Mouse (Mus musculus): ENCODE data around the gene Pip5k1b.
A peak's percentile ranks its signal among the peaks of the same experiment; 100 is the strongest.

Pip5k1b gene

DNA sequence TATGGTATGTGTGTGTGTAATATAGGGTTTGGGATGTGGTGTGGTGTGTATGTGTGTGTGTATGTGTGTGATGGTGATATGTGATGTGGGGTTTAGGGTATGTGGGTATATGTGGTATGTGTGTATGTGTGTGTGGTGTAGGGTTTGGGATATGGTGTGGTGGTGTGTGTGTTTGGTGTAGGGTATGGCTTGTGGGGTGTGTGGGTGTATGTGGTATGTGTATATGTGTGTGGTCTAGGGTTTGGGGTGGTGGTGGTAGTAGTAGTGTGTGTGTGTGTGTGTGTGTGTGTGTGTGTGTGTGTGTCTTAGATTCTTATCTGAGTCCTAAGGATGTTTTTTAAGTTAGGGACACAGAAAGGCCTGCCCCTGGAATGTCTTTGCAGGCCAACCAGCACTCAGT is 37.3 kb downstream of the Pip5k1b start:
- DNase-seq (ENCODE audit: low spot score in 2 of 2) = no peak

DNA sequence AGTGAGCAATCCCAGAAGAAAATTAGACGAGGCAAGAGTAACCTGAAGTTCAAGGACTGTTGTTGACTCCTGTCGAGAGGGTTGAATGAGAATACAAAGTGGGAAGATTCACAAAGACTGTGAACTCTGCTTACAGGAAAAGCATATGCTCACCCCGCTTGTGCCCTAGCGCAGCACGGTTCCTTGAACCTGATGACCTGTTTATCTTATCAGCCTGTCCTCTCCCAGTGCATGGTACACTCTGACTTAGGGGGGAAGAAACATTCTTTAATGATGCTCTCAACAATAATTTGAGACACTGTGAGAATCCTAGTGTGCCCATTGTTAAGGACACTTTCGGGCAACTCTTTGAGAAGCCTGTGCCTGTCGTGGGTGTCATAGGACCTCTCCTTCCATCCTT is 38.6 kb downstream of the Pip5k1b start:
- DNase-seq (ENCODE audit: low spot score in 2 of 2) = no peak

DNA sequence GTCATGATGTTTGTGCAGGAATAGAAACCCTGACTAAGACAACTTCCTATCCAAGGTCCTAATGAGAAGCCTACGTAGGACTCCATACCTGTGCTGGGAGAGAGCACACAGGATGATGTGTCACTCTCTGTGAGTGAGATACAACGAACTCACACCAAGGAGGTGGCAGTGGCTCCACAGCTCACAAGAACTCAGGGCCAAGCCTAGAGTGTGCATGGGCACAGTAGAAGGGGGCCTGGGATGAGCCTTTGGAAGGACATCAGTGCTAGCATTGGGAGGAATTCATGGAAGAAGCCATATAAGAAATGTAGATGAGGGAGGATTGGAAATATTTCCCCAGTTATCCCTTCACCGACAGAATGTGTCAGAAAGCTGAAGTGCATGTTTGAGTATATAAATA is 39.7 kb downstream of the Pip5k1b start:
- no peak for DNase-seq (ENCODE audit: low spot score in 2 of 2)

DNA sequence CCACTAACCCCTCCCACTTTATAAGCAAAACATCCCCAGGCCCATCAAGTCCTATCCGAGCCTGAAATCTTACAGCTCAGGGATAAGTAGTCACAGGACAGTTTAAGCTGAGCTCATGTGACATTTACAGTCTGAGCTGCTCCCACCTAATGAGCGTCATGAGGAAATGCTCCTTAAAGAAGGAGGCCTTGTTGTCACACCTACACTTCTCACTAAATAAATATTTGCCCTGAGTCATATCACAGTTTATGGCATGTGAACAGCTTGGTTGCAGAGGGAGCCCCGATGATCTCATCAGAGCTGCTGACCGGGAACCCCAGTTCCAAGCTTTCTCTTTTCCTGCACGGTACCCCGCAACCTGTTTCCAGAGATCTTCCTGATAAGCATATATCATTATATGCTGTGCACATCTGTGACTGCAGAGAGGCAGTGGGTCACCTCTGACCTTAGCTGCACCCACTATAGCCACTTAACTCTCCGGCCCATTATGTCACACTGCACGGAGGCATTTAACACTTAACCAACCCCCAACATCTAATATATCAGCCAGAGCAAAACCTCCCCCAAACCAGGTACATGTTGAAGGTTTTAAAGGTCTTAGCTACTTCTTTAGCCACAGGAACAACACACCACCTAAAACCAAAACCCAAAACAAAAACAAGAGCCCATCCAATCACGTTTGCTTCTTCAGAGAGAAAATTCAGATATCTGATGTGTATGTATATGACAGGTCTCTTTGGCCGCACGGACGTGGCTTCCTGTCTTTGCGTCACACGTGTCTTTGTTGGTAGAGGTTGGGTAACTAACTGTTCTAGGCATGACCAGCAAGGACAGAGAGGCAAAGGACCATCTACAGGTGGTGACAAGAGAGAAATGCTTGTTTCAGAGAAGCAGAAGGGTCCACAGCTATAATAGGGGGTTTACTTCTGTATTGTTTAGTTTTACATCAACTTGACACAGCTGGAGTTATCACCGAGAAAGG is 40.7 kb downstream of the Pip5k1b start:
- DNase-seq (ENCODE audit: low spot score in 2 of 2) = no peak

DNA sequence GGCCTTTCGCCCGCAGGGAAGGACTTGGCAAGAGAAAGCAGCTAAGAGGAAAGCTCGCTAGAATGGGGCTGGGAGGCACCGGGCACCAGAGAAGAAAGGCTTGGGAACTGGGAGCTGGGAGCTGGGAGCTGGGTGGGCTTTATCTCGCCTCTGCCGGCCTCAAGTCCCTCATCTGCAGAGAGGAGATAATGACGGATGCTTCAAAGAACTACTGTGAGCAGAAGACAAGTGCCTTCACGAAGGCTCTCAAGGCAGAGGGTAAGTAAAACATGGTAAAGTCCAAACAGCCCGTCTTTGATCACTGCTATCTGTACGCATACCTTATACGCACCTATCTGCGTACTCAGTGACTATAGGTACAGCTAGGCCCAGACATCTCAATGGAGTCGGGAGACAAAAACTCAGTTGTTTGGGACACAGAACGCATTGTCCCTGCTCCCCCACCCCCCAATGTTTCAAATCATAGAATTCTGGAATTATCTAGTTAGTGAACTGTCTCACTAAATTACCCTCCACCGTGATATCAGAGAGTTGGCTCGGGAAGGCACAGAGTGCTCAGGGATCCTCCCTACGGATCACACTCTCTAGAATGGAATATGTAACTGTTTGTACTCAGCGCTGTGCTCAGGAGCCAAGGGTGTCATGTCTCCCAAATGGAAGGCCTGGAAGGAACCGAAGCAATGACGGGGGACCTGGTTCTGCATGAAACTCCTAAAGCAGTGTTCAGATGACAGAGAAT is 42.4 kb downstream of the Pip5k1b start:
- DNase-seq (ENCODE audit: low spot score in 2 of 2) = no peak

DNA sequence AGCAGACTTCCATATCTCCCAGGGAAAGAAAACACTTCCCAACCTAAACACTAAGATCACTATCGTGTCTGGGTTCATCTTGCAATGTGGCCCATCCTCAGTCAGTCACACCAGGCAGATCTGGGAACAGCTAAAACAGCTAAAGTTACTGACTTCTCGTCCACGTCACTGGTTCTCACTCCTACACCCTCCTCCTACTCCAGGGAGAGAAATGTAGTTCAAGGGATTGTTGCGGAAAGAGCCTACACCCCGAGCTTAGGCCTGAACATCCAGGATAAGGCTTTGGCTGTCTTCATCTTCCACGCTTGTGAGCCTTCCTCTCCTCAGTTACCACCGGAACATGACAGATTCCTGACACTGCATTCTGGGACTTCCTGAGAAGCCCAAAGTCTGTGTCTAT is 43.7 kb downstream of the Pip5k1b start:
- no peak for DNase-seq (ENCODE audit: low spot score in 2 of 2)

DNA sequence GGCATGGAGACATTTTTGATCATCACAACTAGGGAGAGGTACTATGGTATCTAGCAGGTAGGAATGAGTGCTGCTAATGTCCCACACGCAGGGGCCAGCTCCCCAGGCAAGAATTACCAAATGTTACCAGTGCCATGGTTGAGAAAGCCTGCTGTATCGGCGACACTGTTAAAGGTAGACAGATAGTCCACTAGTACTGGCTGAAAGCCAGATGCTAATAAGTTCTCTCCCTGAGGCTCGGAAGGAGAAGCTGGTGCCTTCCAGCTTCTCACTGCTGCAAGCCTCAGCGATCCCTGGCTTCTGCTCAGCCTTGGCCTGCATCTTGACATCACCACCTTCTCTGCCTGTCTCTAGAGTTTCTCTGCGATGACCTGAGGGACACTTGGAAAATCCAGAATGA is 46.3 kb downstream of the Pip5k1b start:
- DNase-seq (ENCODE audit: low spot score in 2 of 2) = no peak

DNA sequence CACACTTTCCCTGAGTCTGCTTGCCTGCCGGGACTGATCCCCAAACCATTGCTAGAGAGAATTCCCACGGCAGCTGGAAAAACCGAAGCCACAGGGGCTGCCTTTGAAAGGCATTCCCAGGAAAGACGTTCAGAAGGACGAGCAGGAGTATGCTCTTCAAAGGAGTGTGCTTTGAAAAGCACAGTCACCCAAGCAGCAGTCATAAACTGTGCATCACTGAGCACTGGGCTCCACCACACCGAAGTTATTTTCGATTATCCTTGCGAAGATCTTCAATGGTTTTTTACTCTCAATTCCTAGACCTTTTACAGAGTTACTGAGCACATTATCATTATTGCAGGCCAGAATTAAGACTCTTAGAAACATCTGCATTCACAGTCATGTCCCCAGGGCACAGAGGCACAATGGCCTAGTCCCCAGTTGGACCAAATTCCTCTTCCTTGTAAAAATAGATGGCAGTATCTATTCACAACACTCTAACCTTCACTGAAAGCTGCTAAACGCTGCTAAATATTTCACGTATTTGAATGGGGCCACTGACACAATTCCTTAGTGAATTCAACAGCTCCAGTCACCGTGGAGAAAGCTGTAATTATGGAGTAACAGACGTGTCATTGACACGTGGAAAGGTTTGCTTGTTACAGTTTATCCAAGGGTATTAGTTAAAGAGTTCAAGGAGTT is 47.4 kb downstream of the Pip5k1b start:
- no peak for DNase-seq (ENCODE audit: low spot score in 2 of 2)

DNA sequence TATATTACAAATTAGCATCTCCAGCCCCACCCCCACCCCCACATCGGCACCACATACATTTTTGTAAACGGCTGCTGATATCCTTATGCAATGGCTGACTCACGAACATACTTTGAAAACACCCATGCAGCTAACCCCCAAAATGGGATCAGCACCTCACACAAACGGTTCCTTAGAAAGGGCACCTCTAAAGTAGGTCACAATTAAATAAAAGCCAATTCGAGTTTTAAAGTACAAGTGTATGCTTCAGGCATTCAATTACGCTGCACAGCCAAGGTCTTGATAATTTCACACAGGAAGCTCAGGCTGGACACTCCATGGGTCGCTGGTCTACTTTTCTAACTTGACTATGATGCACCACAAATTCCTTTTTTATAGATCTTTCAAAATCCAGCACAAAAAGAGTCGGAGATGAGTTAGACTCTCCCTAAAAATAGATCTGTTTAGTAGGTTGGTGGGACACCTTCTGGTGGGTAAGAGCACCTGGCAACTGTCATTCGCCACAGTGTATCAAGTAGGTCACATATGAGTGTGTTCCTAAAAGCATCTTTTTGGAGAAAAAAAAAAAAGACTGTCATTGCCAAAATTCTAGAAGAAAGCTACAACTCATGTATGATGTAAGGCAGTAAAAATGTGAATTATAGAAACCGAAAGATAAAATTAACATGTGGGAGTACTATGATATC is 52.8 kb downstream of the Pip5k1b start:
- no peak for DNase-seq (ENCODE audit: low spot score in 2 of 2)

DNA sequence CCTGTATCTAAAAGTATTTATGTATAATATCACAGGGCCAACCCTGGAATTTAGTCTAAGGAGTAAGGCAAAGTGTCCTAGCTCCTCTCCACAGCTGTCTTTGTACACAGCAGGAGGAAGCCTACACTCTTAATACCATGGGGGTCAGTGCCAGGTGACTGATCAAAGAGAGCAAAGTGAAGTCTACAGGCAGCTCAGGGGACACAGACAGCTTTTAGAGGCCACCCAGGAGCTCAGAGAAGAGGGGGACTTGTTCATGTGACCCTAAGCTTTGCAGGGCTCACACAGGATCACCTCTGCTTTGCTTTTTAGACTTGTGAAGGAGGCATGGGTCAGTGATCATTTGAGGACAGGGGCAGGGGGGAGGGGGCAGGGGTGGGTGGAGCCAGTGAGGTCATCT is 54.1 kb downstream of the Pip5k1b start:
- DNase-seq (ENCODE audit: low spot score in 2 of 2) = no peak

DNA sequence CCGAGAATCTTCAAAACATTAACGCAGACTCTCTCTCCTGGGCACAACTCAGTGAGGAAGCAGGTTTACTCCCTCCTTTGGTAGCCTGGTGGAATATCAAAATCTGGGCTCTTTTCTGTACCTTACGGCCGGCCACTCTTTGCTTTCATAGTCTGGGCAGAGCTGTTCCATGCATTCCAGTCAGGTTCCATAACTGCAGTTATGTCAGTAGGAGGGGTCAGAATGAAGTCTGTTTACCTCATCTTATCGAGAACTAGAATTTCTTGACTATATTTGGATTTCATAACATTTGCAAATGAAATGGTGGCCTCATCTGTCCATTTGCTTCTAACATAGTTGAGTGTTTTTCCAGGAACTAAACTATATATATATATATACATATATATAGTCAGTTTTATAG is 55.2 kb downstream of the Pip5k1b start:
- no peak for DNase-seq (ENCODE audit: low spot score in 2 of 2)

DNA sequence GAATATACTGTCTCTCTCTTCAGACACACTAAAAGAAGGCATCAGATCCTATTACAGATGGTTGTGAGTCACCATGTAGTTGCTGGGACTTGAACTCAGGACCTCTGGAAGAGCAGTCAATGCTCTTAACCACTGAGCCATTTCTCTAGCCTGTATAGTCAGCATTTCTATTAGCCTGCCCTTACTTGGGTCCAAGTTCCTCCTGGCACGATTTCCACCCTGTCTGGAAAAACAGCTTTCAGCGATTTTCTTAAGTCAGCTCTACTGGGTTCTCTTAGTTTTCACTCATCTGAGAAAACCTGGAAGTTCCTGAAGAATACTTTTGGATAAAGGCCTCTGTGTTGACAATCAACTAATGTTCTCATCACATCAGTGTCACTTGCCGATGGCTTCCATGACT is 56.4 kb downstream of the Pip5k1b start:
- DNase-seq (ENCODE audit: low spot score in 2 of 2) = no peak

DNA sequence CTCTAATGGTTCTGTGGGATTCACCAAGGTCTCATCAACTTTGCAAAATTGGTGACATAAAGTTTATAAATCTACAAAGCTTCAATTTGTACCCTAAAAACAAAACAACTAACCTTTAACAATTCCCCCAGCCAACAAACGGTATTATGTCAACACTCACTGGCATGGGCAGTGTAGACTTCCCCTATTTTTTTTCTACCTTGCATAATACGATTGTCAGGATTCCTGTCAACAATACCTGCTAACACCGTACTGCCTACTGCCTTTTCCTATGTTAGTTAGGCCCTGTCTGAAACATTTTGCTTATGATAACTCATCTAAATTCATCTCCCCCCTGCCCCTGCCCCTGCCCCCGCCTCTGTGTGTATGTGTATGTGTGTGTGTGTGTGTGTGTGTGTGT is 61.8 kb downstream of the Pip5k1b start:
- DNase-seq (ENCODE audit: low spot score in 2 of 2) = no peak

DNA sequence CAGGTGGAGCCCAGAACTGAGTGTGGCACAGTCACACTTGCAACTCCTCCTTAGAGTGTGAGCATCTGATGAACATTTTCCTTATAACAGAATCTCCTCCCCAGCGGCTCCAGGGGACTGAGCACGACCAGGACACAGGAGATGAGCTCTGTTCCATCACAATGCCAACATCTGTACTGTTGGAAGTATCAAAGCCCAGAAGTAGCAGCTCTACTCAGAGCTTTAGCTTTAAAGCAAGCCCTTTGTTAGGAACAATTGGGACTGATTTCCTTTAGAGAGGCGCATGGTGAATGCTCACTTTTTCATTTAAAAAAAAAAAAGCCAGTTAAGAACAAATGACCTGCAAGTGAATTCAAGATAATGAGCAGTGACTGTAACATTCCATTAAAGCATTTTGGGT is 63.8 kb downstream of the Pip5k1b start:
- DNase-seq (ENCODE audit: low spot score in 2 of 2) = no peak

DNA sequence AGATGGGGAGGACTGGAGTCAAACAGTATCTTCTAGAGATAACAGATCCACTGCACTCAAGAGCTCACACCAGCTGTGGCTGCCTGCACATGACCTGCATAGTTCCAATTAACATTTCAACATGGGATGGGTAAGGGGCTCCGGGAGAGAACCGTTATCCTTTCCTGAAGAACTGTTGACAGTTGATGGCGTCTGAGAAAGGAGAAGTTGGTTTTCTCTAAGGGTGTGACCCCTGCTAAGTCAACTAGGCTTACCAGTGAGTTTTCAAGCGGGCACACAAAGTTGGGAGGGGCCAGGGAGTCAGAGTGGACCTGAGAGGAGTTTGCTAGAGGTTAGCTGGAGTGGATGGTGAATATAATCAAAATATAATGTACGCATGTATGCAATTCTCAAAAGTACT is 65.4 kb downstream of the Pip5k1b start:
- no peak for DNase-seq (ENCODE audit: low spot score in 2 of 2)

DNA sequence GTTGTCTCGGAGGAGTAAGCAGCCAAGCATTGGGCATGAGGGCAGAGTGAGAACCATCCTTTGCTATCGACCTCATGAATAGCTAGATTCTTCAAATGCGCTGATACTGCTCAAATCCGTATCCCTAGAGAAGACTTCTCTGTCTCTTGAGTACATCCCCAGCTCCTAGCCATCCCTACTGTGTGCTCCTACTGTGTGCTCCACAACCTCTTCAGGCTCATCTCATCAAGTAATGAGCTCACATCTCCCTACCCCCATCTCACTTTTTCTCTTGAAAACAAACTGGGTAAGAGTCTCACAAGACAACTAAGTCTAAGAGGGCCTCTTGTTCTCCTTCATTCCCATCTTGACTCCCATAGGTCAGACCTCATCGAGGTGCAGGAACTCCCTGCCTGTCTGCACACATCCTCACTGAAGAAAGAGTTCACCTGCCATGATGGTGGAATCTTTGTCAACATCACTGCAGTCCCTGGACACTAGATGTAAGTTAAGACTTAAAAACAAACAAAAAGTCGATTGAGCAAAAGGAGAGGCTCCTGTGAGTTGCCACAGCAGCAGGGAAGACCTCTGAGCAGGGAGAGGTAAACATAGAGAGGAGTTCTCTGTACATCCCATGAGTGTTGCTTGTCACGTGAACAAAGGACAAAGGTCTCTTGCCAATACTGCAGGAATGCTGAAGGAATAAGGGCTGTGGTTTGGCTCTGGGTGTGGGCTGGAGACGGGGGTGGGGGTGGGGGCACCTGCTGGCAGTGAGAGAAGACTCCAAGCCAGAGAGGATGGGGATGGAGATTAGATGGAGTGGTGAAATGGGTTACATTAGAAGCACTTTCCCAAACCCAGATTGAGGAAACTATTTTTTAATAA is 69.0 kb downstream of the Pip5k1b start:
- DNase-seq (ENCODE audit: low spot score in 2 of 2) = no peak

DNA sequence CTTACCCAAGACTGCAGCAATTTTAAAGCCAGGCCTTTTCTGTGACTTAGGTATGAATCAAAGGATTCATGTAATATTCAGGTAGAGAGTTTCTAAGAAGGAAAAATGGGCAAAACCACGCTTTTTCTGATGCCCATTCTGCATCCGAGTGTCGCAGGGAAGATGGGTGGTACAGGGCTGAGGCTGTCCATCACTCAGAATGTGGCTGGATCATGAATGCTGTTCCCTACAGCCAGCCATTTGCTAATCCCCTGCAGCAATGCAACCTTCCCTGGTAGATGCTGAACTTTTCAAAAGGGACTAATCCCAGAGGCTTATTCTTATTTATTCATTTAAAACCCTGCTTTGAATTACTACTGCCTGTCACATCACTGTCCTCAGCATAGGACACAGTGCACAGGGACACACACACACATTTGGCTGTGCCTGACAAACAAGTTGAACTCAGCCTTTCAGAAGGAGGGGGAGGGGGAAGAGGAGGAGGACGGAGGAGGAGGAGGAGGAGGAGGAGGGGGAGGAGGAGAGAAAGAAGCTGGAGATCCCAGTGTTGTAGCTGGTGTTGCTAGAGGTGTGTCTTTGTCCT is 71.0 kb downstream of the Pip5k1b start:
- DNase-seq (ENCODE audit: low spot score in 2 of 2) = no peak

DNA sequence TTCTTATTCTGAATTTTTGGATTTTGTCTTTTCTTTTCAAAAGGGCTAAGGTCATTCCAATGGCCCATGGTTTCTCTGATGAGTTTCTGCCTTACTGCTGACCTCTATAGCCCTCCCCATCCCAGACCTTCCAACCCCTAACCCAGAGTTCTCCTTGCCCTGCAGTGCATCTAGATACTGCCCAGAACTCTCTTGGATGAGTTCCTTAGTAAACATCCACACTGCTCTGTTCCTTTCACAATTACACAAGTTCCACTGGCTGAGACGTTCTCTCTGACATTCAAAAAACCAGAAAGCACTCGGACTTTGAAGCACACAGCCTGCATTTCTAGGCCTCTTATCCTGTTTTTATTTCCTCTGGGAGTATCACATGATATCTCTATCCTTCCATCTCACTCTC is 74.8 kb downstream of the Pip5k1b start:
- DNase-seq (ENCODE audit: low spot score in 2 of 2) = no peak

DNA sequence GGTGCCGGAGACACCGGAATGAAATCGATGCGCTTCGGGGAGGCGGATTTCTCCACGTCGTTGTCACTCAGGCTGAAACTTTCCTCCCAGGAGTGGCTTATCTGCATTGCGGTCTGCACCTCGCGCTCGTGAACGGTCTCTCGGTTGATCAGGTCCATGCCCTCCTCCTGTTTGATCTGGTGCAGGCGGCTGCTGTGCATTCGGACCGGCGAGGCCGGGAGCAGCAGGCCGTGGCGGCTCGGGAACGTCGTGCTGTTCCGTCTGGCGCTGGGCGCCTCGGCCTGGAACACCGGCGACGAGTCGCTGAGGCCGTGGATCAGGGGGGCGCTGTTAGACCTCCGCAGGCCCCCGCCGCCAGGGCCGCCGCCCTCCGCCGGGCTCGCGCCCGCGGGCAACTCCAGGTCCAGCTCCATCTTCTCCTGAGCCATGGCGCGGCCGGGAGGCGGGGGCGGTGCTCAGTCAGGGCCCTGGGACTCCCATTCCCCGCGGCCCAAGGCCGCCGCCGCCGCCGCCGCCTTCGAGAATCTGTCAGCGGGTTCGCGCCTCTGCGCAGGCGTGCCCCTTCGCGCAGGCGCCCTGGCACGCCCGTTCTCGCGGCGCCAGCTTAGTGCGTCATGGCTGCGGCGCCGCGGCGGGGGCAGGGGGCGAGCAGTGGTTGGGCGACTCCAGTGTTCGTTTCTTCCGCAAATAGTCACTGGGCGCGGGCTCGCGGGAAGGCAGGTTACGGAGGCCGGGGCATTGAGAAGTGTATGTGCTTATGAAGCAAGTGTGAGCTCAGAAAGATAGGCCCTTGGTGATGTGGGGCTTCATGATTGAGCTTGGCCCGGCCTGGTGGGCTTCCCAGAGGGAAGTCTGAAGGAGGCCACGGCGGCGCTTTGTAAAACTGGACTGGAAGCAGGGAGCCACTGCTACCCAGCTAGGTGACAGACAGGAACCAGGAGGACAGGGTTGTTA is 78.5 kb downstream of the Pip5k1b start, which contains the start of gene Fam122a:
TSS of gene Fam122a (minus strand) at position 428 of the 954 bp plus-strand sequence.
- DNase-seq (ENCODE audit: low spot score in 2 of 2) = peak; percentile 84 to 88

Data from frontal cortex, postnatal 14 days (tissue).